Mouse (Mus musculus) retina, postnatal 1 day (tissue): ENCODE results near the gene Gm9844.
"Not testable (repeated sequence)": the region's sequence is repeated elsewhere in the genome, so short reads cannot be mapped to it uniquely, and the experiment has no call there.

Experiments used
- DNase-seq: peaks from one replicate; pipeline ENCODE4 v3.0.0-alpha.2; 2012

Gene Gm9844

GRCm38 (mm10) chr7:24861913-24862312 lies at the start of gene Gm9844:
TSS of gene Gm9844 (plus strand) at chr7:24862213.
- DNase-seq = no peak

GRCm38 (mm10) chr7:24817502-24817901 lies 44.5 kb upstream of the Gm9844 start:
- DNase-seq = peak; percentile 80

DNA sequence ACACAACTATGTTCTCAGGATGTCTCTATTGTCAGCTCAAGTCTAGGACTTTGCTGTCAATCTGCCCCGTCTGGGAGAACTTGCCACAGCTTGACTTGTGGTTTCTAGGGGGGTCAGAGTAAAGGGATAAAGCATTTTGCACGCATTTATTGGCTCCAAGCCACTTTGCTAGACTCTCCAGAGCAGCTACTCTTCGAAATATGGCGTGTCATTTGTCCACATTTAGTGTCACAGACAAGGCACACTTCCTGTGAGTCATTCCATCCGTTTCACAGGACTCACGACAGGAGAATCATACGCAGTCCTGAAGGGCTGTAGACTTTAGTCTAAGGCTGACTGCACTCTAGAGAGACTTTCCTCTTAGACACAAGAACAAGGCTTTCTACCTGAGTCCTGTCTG lies 37.6 kb upstream of the Gm9844 start:
- no peak for DNase-seq

GRCm38 (mm10) chr7:24827181-24827580 lies 34.8 kb upstream of the Gm9844 start:
- no peak for DNase-seq

- DNase-seq = not testable (repeated sequence)
Observed at GRCm38 (mm10) chr7:24838732-24839409, 23.1 kb upstream of the Gm9844 start.

DNA sequence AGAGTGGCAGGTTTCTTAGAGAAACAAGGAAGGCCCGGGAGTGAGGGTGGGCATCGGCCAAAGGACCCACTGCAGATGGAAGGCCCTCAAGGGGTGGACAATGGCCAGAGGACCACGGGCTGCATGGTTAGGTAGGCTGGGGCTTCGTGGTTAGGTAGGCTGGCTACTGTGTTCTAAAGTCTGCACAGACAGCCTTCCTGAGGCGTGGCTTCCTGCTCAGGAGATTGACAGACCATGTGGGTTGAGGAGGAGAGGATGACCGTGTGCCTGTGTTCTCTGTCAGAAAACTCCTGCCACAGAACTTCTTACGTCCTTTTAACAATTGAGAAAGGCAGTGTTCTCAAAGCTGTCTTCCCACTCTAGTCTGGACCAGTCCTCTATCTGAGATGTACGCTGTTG lies 22.6 kb upstream of the Gm9844 start:
- DNase-seq = no peak

DNA sequence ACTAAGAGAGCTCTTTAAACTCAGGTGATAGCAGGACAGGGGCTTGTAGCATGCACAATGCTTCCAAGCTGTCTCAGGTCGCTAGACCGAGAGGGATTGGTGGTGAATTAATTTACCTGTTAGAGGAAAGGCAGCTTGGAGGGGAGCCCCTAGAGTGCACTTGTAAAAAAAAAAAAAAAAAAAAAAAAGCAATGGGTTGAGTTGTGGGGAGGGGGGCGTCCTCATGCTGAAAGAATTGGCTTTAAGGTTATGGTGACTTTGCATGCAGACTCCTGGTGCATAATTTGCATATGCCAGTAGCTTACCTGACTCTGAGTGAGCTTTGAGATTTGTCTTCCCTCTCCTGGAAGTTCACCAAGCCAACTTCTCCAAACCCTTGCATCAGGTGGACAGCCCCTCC lies 21.7 kb upstream of the Gm9844 start:
- DNase-seq = no peak

GRCm38 (mm10) chr7:24841009-24841408 lies 21.0 kb upstream of the Gm9844 start:
- no peak for DNase-seq

DNA sequence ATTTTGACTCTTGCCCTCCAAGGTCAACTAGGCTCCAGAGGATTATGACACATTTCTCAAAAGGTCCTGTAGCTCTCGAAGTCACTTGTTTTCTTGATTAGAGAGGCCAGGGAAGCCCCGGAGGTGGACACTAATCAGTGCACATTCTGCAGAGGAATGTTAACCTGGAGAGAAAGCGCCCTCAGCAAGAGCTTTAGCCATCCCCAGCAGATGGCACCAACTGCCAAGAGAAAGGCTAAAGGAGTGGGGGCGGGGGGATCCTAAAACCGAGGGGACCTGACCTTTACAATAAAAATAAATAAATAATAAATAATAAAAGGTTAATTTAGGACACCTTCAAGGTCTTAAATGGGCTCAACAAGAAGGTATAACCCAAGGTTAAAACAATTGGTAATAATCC lies 17.9 kb upstream of the Gm9844 start:
- no peak for DNase-seq

- no peak for DNase-seq
Observed at GRCm38 (mm10) chr7:24845181-24845580, 16.8 kb upstream of the Gm9844 start.

GRCm38 (mm10) chr7:24845713-24846112 lies 16.3 kb upstream of the Gm9844 start:
- peak; percentile 30 for DNase-seq

DNA sequence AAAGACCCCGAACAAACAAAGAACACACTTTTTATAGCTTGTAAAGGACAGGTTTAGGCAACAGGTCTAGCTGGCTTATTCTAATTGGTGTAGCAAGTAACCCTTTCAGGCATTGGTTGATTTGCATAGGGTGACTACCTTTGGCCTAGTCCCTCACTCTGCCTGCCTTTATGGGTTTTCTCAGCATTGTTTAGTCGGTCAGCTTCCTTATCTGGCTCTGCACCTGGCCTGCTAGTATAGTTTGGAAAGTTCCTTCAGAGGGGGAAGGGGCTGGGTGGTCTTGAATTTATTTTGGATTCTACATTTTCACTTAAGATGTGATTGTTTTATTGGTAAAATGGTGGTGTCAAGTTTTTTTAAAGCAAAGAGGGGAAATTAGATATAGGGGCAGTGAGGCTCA lies 15.4 kb upstream of the Gm9844 start:
- not testable (repeated sequence) for DNase-seq

DNA sequence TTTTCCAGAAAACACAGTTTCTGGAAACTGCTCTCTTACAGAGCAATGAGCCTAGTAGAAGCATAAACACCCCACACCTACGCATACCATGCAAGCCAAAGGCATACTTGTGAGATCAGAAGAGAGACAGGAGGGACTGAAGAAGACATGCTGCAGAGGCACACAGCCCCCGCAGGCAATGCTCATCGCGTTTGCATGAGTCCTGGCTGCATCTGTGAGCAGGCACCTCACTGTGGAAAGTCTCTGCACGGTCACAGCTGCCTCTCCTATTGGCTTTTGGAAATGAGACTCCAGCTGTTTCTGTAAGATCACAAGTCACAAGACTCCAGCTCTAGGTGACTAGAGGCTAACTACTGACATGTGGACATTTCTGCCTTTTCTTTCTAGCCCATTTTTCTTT lies 11.9 kb upstream of the Gm9844 start:
- DNase-seq = no peak

DNA sequence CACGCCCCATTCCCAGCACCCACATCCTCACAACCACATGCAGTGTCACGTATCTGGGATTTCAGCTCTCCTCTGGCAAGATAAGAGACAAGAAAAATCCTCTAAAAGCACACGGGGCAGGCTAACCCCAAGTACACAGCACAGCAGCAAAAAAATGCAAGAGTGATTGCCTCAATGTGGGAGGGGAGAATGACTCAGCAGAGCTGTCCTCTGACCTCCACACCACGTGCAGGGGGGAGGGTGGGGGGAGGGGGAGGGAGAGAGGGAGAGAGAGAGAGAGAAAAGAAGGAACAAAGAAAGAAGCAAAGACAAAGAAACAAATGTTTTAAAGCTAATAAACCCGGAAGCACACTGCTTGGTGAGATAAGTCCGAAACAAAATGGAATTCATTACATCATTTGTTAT lies 11.1 kb upstream of the Gm9844 start:
- no peak for DNase-seq

DNA sequence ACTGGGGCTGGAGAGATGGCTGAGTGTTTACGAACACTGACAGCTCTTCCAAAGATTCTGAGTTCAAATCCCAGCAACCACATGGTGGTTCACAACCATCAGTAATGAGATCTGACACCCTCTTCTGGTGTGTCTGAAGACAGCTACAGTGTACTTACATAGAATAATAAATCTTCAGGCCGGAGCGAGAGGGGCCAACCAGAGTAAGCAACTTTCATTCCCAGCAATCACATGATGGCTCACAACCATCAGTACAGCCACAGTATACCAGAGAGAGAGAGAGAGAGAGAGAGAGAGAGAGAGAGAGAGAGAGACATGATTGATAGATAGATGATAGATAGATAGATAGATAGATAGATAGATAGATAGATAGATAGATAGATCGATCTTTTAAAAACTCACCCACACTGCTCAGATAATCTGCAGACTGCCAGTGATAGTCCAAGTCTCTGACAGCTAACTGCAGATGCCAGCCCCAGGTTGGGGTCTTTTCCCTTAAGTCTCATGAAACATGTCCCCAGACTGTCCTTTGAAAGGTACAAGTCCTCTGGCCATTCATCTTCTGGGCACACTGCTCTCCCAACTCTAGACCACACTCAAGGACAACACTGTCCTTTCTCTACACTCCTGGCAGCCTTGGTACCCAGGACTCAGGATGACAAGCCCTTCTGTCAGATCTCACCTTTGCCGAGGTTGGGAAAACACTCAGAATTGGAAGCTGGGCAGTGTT lies 10.3 kb upstream of the Gm9844 start:
- DNase-seq = no peak

DNA sequence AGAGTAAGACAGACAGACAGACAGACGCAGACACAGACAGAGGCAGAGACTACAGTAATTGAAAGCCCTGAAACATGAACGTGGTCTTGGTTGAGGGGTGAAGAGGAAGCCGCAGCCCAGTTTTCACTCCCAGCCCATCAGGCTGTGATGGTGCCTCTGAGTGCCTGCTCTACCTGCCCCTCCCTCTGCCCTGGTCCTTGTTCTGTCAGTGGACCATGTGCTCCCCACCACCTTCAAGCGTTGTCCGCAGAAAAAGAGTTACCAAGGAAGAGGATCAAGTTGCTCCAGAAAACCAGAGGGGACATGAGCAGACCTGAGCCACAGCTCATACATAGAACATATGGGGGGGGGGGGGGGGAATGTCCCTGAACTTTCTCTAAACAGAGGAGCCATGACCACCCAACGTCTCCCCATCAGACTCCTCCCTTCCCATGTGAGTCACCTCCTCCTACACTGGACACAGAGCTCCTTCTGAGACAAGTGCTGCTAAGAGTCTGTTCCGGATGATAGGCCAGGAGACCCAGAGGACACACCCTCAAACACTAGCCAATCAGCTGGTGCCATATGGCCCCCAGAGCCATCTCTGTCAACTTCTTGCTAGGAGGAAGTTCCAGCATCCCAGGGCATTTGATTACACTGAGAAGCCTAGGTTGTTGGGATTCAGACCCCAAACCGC lies 9.3 kb upstream of the Gm9844 start:
- no peak for DNase-seq

DNA sequence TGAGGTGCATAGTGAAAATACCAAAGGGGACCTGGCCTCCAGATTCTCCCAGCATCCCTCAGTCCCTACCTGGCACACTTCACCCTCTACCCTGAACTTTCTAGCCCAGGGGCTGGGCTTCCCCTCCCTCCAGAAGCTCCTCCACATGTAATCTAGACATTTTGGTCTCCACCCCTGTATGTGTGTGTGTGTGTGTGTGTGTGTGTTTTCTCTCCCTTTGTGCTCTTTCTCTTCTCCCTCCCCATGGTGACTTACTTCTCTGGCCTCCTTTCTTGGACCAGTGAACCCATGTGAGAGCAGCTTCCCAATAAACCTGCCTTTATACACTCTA lies 8.8 kb upstream of the Gm9844 start:
- no peak for DNase-seq

DNA sequence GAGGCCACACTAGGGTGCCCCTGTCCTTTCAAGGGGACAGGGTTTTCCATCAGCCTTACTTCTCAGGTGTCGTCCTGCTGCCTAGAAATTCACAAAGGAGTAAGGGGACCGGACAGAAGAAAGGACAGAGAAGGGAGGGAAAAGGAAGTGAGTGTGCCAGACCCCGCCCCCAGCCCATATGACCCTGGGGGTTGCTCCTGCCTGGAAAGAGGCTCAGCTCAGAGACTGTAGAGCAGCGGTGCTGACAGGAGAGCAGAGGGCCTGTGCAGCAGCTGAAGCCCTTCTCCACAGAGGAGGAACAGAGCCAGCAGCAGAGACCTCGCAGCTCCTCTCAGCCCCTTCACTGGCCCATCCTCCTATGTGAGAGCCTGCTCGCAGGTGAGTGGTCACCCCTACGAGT lies 8.3 kb upstream of the Gm9844 start:
- DNase-seq = no peak

- DNase-seq = peak; percentile 54
Observed at GRCm38 (mm10) chr7:24856460-24857120, 5.4 kb upstream of the Gm9844 start.

GRCm38 (mm10) chr7:24859234-24859633 lies 2.8 kb upstream of the Gm9844 start:
- no peak for DNase-seq

DNA sequence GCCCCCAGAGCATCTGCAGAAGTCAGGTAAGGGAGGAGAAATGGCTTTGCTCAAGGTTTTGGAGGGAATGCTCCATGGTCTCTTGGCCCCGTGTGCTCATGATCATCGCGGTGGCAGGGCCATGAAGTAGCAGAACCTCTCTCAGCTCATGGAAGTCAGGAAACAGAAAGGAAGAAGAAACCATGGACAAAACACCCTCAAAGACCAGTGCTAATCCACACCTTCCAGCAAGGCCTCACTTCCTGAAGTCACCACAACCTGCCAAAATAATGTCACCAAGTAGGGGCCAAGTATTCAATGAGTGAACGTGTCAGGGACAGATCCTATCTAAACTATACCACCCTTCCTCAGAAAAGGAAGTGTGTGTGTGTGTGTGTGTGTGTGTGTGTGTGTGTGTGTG lies 840 bp downstream of the Gm9844 start:
- no peak for DNase-seq

DNA sequence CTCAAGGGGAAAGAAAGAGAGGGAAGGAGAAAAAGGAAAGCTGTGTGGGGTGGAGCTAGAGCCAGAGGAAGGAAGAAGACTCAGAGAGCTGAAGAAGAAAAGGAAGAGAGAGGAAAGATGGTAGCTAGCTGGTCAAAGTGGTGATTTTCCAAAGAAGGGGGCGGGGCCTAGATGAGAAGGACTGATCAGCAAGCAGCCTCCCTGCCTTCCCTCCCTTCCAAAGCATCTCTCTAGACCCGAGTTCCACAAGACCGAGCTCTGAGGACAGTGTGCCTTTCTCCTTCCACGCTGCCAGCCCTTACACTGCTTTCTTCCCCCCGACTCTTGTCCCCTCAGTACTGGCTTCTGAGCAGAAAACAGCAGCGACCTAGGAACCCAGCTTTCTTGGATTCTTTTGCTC lies 2.1 kb downstream of the Gm9844 start:
- DNase-seq = no peak

GRCm38 (mm10) chr7:24869080-24869479 lies 7.1 kb downstream of the Gm9844 start:
- DNase-seq = no peak
